Mouse (Mus musculus) retina, postnatal 7 days (tissue): ENCODE data around the gene Spns3.
"Not testable (repeated sequence)": the region's sequence is repeated elsewhere in the genome, so short reads cannot be mapped to it uniquely, and the experiment has no call there.

Experiments
- DNase-seq: peaks from one replicate; pipeline ENCODE4 v3.0.0-alpha.2; 2012; ENCODE audit warnings: low read depth, low spot score

Gene Spns3

DNA sequence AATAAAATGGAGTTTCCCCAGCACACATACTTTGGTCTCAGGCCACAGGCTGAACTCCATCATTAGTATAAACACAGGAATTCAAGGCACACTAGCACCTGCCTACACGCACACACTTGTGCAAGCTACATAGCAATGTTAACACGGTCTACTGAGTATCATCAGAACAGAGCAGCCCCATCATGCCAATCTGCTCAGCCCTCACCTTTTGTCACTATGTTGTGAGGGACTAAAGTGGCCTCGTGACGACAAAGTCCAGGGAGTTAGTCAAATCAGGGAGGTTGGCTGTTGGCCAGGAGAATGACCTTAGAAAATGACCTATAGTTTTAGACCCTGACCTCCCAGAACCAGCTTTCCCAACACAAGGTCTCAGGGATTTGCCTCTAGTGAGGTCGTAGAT, 7.8 kb upstream of the Spns3 start:
- no peak for DNase-seq

DNA sequence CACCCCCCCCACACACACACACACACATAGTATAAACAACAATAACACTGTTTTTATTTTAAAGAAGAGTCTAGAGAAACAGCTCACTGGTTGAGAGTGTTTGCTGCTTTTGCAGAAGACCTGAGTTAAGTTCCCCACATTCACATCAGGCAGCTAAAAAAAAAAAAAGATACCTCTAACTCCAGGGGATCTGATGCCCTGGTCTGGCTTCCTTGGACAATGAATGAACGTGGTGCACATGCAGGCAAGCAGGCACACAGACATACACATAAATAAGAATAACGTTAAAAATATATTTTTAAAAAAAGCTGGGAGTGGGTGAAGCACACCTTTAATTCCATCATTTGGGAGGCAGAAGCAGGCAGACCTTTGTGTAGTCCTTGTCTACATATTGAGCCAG, 6.6 kb upstream of the Spns3 start:
- DNase-seq, result no peak

DNA sequence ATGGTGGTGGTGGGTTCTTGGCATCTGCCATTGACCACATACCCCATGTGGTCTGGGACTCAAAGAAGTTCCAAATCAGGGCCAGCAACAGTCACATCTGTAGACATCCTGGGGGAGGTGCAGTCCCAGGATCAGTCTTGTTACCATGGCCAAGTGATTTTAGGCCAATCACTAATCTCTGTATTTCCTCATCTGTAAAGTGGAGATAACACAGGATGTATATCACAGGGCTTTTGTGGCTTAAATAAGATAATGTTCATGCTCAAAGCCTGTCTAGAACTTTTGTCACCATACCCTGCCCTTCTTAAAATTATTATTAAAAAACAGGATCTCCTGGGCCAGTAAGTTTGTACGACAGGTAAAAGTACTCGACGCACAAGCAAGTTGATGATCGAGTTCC, 6.2 kb upstream of the Spns3 start:
- DNase-seq, result no peak

DNA sequence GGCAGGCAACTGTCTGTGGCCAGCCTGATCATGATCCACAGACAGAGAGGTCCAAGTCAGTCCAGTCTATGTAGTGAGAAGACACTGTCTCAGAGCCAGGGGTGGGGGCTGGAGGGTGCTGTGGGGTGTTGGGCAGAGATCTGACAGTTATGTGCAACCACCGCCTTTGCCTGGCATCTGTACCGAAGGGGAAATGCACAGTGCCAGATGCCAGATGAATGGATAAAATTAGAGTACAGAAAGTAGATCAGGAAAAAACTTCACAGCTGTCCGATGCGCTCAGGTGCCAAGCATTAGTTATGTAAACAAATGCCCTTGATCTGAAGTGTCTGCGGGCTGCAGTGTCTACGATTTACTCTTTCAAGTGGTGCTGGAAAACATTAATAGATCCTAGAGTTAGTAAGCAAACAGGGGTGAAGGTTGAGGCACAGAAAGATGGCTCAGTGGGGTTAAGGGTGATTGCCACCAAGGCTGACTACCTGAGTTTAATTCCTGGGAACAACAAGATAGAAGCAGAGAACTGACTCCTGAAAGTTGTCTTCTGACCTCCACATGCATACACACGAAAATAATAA, 1.3 kb upstream of the Spns3 start:
- no peak for DNase-seq

DNA sequence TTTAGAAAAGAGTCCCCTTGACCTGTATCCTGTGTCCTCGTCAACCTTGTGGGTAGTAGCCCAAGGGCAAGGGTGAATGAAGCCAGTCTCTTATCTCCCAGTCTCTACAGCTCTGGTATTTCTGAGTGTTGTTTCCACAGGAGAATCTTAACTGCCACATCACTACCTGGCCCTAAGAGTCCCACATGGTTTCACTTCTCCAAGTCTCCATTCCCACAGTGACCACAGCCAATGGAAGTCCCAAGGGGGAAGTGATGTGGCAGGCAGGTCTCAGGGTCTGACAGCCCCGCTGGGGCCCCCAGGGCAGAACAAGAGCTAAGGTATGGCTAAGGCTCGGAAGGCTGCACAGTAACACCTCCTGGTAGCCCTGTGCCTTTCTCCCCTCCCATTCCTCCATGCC, 3.1 kb downstream of the Spns3 start:
- no peak for DNase-seq

DNA sequence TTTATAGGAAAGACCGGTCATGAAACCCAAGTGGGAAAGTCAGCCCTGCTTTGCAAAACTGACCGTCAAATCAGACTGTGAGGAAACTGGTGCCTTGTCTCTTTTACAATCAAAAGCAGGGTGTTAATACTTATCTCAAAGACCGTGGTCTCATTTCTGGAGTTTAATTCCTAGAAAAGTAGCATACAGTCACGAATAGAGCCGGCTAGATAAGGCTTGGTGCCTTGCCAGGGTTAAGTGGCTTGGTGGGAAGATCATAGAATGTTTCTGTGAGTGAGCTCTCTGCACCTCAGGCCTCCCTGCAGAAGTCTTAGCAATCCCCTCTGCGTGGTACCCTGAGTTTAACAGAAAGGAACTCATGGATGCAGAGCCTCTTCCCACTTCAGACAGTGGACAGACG, 5.6 kb downstream of the Spns3 start:
- DNase-seq, result no peak

DNA sequence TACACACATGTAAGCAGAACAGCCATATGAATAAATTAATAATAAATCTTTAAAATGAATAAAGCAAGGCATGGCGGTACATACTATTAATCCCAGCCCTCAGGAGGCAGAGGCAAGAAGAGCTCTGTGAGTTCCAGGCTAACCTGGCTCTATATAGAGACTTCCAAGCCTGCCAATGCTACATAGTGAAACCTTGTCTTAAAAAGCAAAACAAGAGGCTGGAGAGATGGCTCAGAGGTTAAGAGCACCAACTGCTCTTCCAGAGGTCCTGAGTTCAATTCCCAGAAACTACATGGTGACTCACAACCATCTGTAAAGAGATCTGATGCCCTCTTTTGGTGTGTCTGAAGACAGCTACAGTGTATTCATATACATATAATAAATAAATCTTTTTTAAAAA, 6.6 kb downstream of the Spns3 start:
- DNase-seq, result not testable (repeated sequence)

DNA sequence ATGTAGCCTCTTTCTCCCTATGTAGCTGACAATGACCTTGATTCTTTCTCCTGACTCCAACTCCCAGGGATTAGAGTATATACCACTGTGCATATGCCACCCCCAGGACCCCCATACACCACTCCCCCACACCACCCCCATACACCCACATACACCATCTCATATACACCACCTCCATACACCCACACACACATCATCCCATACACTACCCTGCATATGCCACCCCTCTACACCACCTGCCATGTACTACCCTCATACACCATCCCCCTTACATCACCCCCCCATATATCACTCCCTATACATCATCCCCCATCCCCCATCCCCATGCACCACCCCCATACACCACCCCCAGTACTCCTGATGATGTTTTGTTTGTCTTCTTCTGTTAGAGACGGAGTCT, 7.7 kb downstream of the Spns3 start:
- no peak for DNase-seq

DNA sequence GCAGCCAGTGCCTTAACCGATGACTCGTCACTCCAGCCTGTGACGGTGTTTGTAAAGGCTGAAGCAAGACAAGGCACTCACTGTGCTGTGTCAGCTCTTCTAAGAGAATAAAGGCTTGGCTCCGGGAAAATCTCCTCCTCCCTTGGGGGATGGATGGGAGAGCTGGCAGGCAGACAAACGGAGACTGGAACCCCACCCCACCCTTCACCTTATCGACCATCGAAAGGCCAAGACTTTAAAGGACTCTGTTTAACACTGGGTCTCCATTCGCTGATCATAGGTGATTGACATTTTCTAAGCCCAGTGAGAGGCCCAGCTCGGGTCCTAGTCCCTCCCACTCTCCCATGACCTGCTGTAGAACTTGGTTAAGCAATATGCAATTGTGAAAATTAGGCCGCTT, 8.4 kb downstream of the Spns3 start:
- no peak for DNase-seq

DNA sequence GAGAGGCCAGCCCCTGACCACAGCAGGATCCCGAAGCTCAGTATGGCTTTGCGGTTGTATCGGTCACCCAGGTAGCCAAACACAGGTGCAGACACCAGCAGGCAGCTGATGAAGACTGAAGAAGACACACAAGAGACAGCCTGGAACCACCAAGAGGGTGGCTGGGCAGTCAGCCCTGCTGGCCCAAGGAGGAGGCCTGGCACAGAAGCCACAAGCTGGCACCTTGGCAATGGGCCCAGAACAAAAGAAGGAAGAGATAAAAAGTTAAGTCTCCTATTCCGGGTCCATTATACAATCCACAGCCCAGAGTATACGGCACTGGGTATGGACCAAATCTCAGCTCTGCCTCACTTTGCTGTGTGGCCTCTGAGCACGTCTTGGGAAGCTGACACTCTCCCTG, 9.9 kb downstream of the Spns3 start:
- DNase-seq, result no peak

DNA sequence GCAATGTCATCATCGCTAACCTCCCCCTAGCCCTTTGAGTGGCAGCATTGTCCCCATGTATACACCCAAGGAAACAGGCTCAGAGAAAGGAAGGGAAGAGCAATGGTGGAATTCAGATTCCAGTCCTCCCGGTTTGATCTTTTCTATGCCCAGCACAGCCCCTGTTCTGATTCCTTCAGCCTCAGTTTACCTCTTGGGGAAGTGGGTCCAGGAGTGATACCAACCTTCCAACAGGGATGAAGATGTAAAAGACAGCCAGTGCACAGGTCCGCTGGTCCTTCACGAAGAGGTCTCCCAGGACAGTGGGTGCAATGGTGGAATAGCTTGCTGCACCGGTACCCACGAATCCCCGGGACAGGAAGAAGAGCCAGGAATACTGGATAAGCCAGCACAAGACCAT, 11.5 kb downstream of the Spns3 start:
- no peak for DNase-seq

DNA sequence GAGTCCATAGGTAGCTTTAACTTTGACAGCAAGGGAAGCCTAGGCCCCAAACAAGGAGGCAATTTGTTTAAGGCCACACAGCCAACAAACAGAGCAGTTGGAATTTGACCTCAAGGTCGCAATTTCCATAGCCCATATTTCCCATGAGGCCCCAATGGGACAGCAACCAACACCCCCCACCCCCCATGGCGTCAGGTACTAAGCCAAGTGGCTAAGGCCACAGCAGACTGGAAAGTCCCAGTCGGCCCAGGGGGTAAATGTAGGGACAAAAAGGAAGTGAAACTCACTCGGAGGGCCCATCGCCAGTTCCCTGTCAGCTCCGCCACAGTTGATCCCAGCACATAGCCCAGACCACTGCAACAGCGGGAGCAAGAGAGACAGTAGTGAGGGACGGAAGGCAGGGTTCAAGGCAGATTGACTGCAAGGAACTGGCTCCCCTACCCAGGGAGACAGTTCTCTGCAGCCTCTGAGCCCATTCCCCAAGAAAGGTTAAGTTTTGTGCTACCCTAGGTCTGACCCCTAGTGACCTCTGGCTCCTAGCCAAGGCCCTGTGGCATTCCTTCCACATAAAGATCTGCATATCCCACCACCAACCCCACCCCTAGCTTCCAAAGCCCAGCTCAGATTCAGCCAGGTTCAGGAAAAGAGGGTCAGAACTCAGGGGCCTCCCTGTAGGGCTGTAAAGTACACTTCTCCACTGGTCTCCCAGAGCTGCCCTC, 12.1 kb downstream of the Spns3 start:
- no peak for DNase-seq

DNA sequence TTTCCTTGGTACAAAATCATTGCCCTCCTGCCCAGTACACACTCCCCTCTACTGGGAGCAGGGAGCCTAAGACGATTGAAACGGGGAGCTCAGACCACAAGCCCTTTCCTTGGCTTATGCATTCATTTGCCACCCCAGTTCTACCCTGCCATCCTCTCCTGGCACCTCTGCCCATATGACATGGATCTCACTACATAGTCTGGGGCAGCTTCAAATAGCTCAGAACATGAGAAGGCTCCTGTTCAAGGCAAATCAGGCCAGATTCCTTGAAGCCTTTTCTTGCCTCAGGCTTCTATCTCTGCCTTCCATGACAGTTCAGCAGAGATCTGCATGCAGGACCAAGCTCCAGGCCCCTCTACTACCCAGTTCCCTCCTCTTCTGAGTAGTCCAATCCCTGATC, 12.8 kb downstream of the Spns3 start:
- DNase-seq, result no peak

DNA sequence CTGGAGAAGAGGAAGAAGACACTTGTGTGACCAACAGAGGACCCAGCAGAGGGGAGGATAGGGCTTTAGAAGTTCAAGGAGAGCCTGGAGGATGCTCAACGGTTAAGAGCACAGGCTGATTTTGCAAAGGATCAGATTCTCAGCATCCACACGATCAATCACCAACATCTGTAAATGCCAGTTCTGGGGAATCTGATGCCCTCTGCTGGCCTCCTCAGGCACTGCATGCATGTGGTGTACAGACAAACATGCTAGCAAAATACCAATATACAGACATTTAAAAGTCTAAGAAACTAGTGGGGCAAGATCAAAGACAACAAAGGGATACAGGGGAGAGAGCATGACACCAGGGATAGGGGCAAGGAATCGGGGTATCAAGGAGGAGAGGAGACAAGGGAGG, 14.8 kb downstream of the Spns3 start:
- DNase-seq, result no peak

DNA sequence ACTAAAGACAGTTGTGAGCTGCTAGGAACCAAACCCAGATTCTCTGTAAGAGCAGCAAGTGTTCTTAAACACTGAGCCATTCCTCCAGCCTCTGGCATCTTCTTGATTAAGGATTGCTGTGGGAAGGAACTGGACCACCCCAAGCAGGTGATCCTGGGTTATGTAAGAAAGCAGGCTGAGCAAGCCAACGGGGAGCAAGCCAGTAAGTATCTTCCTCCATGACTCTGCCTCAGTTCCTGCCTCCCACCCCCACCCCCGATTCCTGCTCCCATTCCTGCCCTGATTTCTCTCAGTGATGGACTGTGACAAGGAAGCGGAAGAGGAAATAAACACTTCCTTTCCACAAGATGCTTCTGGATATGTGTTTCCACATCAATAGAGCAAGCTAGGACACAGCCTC, 17.4 kb downstream of the Spns3 start:
- DNase-seq, result no peak

DNA sequence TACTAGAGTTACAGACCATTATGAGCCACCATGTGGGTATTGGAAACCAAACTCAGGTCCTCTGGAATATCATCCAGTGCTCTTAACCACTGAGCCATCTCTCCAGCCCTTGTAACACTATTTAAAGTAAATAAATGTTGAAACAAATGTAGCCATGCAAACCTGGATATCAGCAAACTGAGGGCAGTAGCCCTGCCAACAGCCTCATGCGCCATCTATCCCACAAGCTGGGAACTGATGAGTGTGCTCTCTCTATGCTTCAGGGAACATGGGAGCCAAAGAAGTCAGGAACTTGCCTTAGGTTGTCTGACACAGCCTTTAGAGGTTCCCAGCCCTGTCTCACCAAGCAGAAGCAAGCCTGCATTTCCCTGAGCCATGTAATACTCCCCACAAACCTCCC, 18.7 kb downstream of the Spns3 start:
- no peak for DNase-seq

DNA sequence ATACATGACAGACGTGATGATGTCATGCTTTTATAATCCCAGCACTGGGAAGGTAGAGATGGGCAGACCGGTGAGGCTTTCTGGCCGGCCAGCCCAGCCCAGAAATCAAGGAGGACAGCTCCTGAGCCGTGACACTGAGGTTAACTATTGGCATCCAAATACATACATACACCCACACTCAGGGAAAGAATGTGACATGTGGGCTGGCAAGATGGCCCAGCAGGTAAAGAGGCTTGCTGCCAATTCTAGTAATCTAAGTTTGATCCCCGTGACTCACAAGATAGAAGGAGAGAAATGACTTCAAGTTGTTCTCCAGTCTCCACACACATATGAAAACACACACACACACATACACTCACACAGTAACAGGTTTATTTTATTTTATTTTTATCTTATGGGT, 19.2 kb downstream of the Spns3 start:
- DNase-seq, result no peak

DNA sequence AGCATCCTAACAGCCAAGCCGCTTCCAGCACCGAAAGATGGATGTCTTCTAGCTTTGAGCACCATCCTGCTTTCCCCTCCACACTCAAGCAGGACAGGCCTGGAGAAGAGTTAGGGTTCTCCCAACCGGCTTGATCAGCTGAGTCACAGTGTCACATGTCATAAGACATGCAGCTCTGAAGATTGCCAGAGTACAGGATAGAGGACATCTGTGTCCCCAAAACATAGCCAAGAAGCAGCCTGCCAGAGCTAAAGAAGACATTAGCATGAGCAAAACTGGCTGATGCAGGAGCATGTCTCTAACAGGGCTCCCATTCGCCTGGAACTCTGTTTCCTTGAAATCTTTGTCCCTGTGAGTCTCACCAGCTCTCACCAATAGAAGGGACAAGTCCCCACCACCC, 24.1 kb downstream of the Spns3 start:
- no peak for DNase-seq

DNA sequence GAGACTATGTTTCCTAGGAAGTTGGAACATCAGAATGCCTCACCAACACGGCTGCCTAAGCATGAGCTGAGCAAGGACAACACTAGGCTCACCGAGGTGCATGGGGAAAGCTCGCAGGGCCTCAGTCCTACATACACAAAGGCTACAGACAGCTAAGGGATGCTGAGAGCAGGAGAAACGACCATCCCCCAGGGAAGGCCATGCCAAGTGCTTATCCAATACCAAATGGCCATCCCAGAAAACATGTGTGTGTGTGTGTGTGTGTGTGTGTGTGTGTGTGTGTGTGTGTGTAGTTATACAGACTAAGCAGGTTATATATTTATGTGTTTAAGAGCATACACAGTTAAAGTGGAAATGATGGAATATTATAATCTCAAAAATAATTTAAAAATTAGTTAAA, 26.6 kb downstream of the Spns3 start:
- DNase-seq, result no peak

DNA sequence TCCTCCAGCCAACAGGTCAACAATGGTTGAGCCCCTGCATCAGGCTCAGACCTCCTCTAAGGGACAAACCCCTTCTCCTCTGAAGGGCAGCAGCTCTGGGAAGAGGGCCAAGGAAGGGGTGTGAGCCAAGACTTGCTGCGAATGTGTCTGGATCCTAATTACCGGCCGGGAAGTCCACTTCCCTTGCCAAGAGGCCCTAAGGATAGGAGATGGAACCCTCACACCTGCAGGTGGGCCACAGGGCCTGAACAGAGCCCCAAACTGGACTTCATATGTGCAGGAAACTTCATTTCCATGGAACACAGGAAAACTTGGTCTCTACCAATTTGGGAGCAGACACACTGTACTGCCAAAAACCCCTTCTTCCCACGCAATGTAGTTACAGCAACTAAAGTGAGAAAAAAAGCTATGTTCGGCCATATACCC, 27.7 kb downstream of the Spns3 start:
- no peak for DNase-seq

DNA sequence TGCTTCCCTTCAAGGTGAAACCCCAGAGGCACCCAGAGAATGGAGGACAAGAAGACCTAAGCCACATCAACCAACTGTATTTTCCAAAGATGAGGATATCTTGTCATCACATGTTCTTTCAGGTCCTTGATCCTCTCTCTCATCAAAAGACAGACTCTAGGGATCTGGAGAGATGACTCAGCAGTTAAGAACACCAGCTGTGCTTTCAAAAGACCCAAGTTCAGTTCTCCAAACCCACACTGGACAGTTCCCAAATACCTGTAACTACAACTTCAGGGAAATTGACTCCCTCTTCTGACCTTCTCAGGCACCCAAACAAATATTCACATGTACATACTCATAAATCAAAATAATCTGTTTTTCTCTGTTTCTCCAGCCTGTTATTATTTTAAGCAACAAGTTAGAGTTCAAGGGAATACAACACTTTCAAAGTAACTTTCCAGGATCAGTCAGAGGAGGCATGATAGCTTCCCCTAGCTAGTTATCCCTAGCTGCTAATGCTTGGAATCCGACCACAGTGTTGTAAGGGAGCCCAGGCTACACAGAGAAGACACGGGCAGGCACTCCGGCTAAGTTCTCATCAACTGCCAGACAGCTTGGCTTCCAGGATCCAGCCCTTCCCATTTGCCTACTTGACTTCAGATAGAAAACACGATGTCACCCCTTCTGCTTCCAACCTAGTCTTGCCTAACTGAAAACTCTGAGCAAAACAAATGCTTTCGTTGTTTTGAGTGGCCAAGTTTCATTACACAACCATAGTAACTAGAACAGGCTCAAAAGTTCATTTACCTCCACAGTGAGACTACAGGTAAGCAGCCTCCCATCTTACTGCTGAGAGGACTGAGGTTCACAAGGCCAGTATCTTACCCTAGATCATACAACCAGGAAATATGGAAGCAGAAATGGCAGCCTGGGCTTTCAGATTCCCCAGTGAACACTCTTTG, 28.4 kb downstream of the Spns3 start:
- no peak for DNase-seq

DNA sequence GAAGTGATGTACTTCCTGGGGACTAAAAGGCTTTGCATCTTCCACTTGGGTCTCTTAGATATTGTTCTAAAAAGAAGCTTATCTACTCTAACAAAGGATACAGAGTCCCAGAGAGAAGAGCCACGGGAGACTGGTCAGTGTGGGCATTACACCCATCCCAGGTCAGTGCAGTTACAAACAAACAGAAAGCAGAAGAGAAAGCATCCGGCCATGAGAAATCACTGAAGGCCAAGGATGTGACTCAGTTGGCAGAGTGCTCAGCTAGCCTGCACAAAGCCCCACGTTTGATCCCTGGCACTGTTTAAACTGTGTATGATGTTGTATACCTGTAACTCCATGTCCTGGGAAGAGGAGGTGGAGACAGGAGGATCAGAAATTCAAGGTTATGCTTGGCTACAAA, 30.4 kb downstream of the Spns3 start:
- no peak for DNase-seq

DNA sequence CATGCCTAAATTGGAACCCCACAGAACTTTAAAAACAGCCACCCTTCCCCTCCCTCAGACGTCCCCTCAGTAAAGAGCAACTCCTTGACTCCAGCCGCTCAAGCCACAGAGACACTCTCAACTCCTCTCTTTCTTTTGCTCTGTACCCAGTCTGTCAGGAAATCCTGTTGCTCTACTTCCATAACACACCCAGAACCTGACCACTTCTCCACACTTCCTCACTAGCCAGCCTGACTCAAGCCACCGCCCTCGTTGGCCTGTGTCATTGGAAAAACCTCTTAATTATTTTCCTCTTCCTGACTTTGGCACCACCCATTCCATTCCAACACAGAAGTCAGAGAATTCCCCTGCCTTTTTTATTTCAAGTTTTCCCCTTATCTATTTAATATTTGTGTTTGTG, 31.1 kb downstream of the Spns3 start:
- DNase-seq, result no peak
